Mouse (Mus musculus) erythroblast, embryonic 14.5 days (primary cell): ENCODE measurements around the gene Pde1a.

Experiments used
- GATA1 ChIP-seq: IDR thresholded peaks from 2 replicates; pipeline ENCODE4 v1.6.1; 2012; ENCODE audit warnings: low read length, inconsistent platforms, mixed read lengths
- TAL1 ChIP-seq: IDR thresholded peaks from 3 replicates; pipeline ENCODE4 v1.6.1; 2012; ENCODE audit warnings: low read length, inconsistent platforms, mixed read lengths

GRCm38 (mm10) chr2:79898522-79898921 lies 230.7 kb downstream of the Pde1a start:
- TF ChIP-seq GATA1, result no peak
- no peak for TF ChIP-seq TAL1
